Mouse (Mus musculus) kidney, adult 2 months (tissue): Measurements from ENCODE around the gene Kif11. TPM values are rescaled to one million over a fixed set of nuclear protein-coding genes. Genes with fewer than 3 reads are reported as not detected.
A peak's percentile ranks its signal among the peaks of the same experiment; 100 is the strongest.

Experiments used
- DNase-seq: peaks from one replicate; pipeline ENCODE4 v3.0.0; 2021
- H3K27ac ChIP-seq: fragments of 200-500 bp; 2 replicates; pipeline ENCODE4 v1.5.1; 2012; ENCODE audit warnings: low read depth, low read length, control low read depth, inconsistent platforms; ENCODE audit not compliant: insufficient read depth
- H3K27me3 ChIP-seq: fragments of 200-500 bp; replicated peaks from 2 replicates; pipeline ENCODE4 v1.6.1; 2012; ENCODE audit warnings: mild to moderate bottlenecking, moderate library complexity, low read length, inconsistent platforms; ENCODE audit not compliant: control insufficient read depth, insufficient read depth
- H3K36me3 ChIP-seq: fragments of 200-500 bp; 2 replicates; pipeline ENCODE4 v1.6.1; 2012; ENCODE audit warnings: mild to moderate bottlenecking, moderate library complexity, low read length, inconsistent platforms; ENCODE audit not compliant: control insufficient read depth, insufficient read depth
- H3K4me1 ChIP-seq: fragments of 200-500 bp; 2 replicates; pipeline ENCODE4 v1.6.1; 2011; ENCODE audit warnings: low read length; ENCODE audit not compliant: control insufficient read depth, insufficient read depth
- H3K4me3 ChIP-seq: fragments of 200-500 bp; 2 replicates; pipeline ENCODE4 v1.5.1; 2011; ENCODE audit warnings: mild to moderate bottlenecking, low read depth, low read length, control low read depth; ENCODE audit not compliant: insufficient read depth
- CTCF ChIP-seq: fragments of 200-500 bp; conservative IDR thresholded peaks from 2 replicates; pipeline ENCODE4 v1.5.1; 2011; ENCODE audit warnings: low read depth, mild to moderate bottlenecking, control low read depth, low read length, moderate library complexity, mixed read lengths; ENCODE audit not compliant: insufficient read depth, insufficient read length
- POLR2A ChIP-seq: fragments of 200-500 bp; IDR thresholded peaks from one replicate; pipeline ENCODE4 v1.6.1; 2011; ENCODE audit warnings: low read depth, low read length, control low read depth
- WGBS: fragments of 180-500 bp; shearing (Covaris S2); methylation state at CpG from one replicate; pipeline ENCODE4 v1.1.7; 2018; 5-methylcytosine and 5-hydroxymethylcytosine counted together
- polyA plus RNA-seq: library from polyadenylated mRNA; depleted of rRNA; stranded (reverse); fragments of >200 nt; gene quantifications from 2 replicates; pipeline ENCODE4 v1.2.3, GENCODE M21; 2012

Gene Kif11
- polyA plus RNA-seq, 1 experiment: 0.30 TPM

DNA sequence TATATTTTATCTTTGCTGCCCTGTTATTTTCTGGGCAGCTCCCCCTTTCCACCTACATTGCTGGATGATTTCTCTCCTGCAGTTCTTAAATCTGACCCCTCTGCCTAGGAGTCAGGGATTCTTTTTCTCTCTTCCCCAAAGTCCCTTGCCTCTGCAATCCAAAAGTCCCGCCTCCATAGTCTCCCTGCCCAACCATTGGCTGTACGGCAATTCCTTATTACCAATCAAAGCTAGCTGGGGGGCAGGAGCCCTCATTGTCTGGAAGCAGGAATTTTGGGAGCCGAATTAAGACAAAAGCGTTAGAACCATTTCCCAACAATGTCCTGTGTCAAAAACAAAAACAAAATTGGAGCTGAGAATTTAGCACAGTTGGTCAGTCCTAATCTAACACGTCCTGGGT, 13.7 kb upstream of the Kif11 start:
- 53% methylated on average over 5 of the region's 5 CpGs for WGBS
- no peaks in the 10 kb centered on the region for H3K27me3 ChIP-seq
- no peaks in the 10 kb centered on the region for H3K36me3 ChIP-seq
- no peak overlapping the region for H3K27ac ChIP-seq
- no peak overlapping the region for H3K4me3 ChIP-seq
- DNase-seq: no peak
- no peaks in the 10 kb centered on the region for H3K4me1 ChIP-seq
- TF ChIP-seq CTCF (no peak), POLR2A (no peak)

DNA sequence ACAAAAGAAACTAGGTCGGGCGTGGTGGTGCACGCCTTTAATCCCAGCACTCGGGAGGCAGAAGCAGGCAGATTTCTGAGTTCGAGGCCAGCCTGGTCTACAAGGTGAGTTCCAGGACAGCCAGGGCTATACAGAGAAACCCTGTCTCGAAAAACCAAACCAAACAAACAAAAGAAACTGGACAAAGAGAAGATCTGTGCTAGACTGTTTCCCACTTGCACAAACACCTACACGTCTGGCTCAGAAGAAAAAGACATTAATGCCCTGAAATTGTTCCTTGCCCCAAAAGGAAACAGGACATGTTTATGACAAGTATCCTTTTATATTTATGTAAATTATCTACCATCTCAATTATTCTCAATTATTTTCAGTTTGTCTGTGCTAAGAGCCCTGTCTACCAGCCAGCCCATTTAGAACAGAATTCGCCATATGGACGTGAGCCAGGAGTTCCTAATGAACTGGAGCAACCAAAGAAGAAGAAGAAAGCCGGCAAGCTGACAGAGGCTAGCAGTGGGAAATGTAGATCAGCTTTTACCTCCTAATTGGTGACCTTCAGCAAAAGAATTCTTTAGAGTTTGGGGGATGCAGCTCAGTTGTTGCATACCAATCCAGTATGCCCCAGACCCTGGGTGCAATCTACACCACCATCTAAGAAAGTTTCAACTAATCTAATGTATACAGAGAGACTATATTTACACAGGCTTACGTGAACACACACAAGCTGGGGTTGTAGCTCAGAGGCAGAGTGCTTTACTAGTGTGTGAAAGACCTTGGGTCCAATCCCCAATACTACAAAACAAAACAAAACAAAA, 12.9 kb upstream of the Kif11 start:
- no peak overlapping the region for H3K27ac ChIP-seq
- no peaks in the 10 kb centered on the region for H3K27me3 ChIP-seq
- H3K36me3 ChIP-seq: no peaks in the 10 kb centered on the region
- no peaks in the 10 kb centered on the region for H3K4me1 ChIP-seq
- DNase-seq: no peak
- H3K4me3 ChIP-seq: no peak overlapping the region
- WGBS: 80% methylated on average over 11 of the region's 11 CpGs
- no peak for TF ChIP-seq CTCF
- no peak for TF ChIP-seq POLR2A

DNA sequence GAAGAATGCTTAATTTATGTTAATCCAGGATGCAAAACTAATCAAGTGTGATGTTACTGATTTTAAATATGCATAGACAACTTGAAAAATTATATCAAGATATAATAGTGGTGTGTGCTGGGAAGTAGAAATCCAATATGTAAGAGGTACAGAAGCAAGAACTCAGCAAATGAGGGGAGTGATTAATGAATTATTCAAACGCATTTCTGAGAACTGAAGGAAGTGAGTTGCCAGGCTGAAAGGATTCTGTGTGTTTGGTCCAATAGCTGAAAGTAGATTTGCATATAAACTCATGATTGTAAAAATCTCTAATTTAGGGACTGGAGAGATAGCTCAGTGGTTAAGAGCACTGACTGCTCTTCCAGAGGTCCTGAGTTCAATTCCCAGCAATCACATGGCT, 7.2 kb upstream of the Kif11 start:
- TF ChIP-seq POLR2A (no peak), CTCF (no peak)
- Histone ChIP-seq H3K4me3 (no peak overlapping the region), H3K4me1 (no peaks in the 10 kb centered on the region), H3K36me3 (no peaks in the 10 kb centered on the region), H3K27ac (no peak overlapping the region), H3K27me3 (no peaks in the 10 kb centered on the region)
- 58% methylated on average over 1 of the region's 1 CpGs for WGBS
- DNase-seq: no peak

DNA sequence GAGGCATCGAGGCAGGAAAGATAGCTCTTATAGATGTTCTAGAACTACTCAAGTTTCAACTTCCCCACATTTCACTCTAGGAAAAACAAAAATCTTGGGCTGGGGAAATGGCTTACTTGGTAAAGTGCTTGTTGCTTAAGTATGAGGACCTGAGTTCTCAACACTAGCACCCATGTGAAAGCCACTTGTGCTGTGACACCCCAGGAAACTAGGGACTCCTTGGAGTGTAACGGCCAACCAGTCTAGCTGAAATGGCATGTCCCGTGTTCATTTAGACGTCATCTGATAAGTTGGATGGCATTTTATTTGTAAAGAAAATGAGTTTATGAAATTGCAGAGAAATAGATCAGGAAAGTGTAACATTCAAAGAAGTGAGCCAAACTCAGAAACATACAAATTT, 6.3 kb upstream of the Kif11 start:
- Histone ChIP-seq H3K4me3 (no peak overlapping the region), H3K27me3 (no peaks in the 10 kb centered on the region), H3K36me3 (no peaks in the 10 kb centered on the region), H3K27ac (no peak overlapping the region), H3K4me1 (no peaks in the 10 kb centered on the region)
- TF ChIP-seq POLR2A: no peak
- TF ChIP-seq CTCF: no peak
- DNase-seq: no peak
- WGBS: 81% methylated on average over 4 of the region's 4 CpGs

DNA sequence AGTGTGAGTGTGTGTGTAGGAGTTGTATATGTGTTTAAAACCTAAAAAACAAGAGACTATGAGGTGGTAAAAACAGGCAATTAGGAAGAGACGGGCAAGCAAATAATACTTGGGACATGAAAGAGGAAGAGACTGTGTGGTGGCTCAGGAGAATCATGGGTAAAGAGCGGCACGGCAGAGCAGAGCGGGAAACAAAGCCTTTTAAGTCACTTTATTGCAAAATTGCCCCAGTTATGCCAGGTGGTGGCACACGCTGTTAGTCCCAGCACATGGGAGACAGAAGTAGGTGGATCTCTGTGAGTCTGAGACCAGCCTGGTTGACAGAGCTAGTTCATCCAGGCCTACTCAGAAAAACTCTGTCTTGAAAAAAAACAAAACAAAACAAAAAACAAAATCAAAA, 5.8 kb upstream of the Kif11 start:
- H3K36me3 ChIP-seq: no peaks in the 10 kb centered on the region
- H3K4me3 ChIP-seq: no peak overlapping the region
- no peak for DNase-seq
- no peak overlapping the region for H3K27ac ChIP-seq
- H3K27me3 ChIP-seq: no peaks in the 10 kb centered on the region
- peaks cover 2% of the 10 kb centered on the region; the same call in 1 of the 2 replicates for H3K4me1 ChIP-seq
- no peak for TF ChIP-seq POLR2A
- no peak for TF ChIP-seq CTCF
- 82% methylated on average over 5 of the region's 5 CpGs for WGBS

DNA sequence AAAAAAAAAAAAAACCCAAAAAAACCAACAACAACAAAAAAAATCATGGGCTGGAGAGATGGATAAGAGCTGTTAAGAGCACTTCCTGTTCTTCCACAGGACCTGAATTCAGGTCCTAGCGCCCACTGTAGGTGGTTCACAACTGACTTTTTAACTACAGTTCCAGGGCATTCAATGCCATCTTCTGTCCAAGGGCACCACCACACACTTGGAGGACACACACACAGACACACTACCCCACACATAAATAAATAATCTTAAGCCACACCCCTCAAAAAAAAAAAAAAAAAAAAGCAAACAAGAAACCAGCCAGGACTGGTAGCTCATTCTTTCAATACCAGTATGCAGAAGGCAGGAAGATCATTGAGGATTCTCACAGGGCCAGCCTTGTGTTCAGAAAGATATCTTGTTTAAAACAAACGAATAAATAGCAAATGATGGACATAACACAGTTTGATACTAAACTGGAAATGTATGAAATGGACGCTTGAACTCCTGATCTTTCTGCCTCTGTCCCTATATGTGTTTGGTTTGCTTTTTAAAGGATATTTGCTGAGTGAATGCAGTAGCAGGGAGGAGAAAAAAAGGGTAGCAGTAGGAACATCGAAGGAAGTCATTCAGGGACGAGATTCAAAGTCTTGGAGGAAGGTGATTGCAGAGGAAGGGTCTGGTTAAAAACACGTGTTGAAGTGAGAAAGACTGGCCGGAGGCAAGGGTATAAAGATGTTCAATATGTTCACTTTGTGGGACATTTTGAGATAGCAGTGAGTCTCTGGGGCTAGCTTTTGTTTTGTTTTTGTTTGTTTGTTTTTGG, 1.1 kb upstream of the Kif11 start:
- Histone ChIP-seq H3K36me3 (no peaks in the 10 kb centered on the region), H3K4me3 (peak overlapping the region; percentile 76), H3K27ac (peak overlapping the region; percentile 82), H3K27me3 (no peaks in the 10 kb centered on the region), H3K4me1 (peaks cover 3% of the 10 kb centered on the region; the same call in 1 of the 2 replicates)
- TF ChIP-seq CTCF: no peak
- TF ChIP-seq POLR2A: no peak
- WGBS: 21% methylated on average over 7 of the region's 7 CpGs
- DNase-seq: no peak

DNA sequence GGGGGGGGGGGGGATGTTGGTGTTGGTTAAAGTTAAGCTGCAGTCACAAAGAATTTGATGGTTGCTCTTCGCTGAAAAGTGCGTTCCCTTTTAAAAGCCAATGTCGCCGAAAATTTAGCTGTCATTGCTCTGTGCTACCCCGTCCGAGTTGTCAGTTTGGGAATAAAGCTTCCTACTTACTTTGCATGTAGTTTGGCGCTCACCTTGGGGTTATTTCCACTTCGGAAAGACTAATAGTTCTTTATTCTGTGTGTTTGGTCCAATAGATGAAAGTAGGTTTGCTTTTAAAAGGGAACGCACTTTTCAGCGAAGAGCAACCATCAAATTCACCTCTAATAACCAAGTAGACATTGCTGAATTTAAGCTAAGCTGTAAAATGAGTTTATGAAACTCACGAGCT, 638 bp downstream of the Kif11 start:
- no peak for TF ChIP-seq CTCF
- no peak for TF ChIP-seq POLR2A
- DNase-seq: no peak
- H3K27me3 ChIP-seq: no peaks in the 10 kb centered on the region
- H3K27ac ChIP-seq: no peak overlapping the region
- H3K4me3 ChIP-seq: peak overlapping the region; percentile 76; the same call in 1 of the 2 replicates
- peaks cover 3% of the 10 kb centered on the region; the same call in 1 of the 2 replicates for H3K4me1 ChIP-seq
- whole genome bisulfite sequencing: under 1% methylated on average over 11 of the region's 11 CpGs
- H3K36me3 ChIP-seq: no peaks in the 10 kb centered on the region
